Mouse (Mus musculus) liver, adult 2 months (tissue): ENCODE results near the gene Elavl4. TPM values are rescaled to one million over a fixed set of nuclear protein-coding genes. Genes with fewer than 3 reads are reported as not detected.

Source experiments
- DNase-seq: peaks from one replicate; pipeline ENCODE4 v3.0.0-alpha.2; 2011; ENCODE audit warnings: low read depth, low spot score; ENCODE audit errors: extremely low read depth
- H3K27ac ChIP-seq: fragments of 200-500 bp; replicated peaks from 2 replicates; pipeline ENCODE4 v1.5.1; 2012; ENCODE audit warnings: low read depth, mild to moderate bottlenecking, control low read depth, inconsistent platforms, low read length; ENCODE audit not compliant: insufficient read depth
- H3K27me3 ChIP-seq: fragments of 200-500 bp; 2 replicates; pipeline ENCODE4 v1.6.1; 2012; ENCODE audit warnings: mild to moderate bottlenecking, moderate library complexity, low read length, inconsistent platforms; ENCODE audit not compliant: control insufficient read depth, insufficient read depth
- H3K36me3 ChIP-seq: fragments of 200-500 bp; 2 replicates; pipeline ENCODE4 v1.6.1; 2012; ENCODE audit warnings: low read length, inconsistent platforms; ENCODE audit not compliant: control insufficient read depth, insufficient read depth
- H3K4me1 ChIP-seq: fragments of 200-500 bp; 2 replicates; pipeline ENCODE4 v1.6.1; 2011; ENCODE audit warnings: low read length; ENCODE audit not compliant: control insufficient read depth, insufficient read depth
- H3K4me3 ChIP-seq: fragments of 200-500 bp; 2 replicates; pipeline ENCODE4 v1.5.1; 2011; ENCODE audit warnings: low read depth, mild to moderate bottlenecking, control low read depth, low read length, moderate library complexity; ENCODE audit not compliant: insufficient read depth
- H3K79me2 ChIP-seq: fragments of 200-500 bp; 2 replicates; pipeline ENCODE4 v1.6.1; 2012; ENCODE audit warnings: inconsistent platforms, mild to moderate bottlenecking, low read length, moderate library complexity; ENCODE audit not compliant: control insufficient read depth, insufficient read depth
- H3K9ac ChIP-seq: fragments of 200-500 bp; 2 replicates; pipeline ENCODE4 v1.6.1; 2012; ENCODE audit warnings: low read depth, mild to moderate bottlenecking, control low read depth, inconsistent platforms, low read length
- CTCF ChIP-seq: fragments of 200-500 bp; IDR thresholded peaks from 2 replicates; pipeline ENCODE4 v1.5.1; 2011; ENCODE audit warnings: low read depth, low read length, control low read depth
- POLR2A ChIP-seq: fragments of 200-500 bp; IDR thresholded peaks from 2 replicates; pipeline ENCODE4 v1.6.1; 2011; ENCODE audit warnings: low read length, control low read depth; ENCODE audit not compliant: insufficient read depth; ENCODE audit errors: extremely low read depth
- WGBS: fragments of 180-500 bp; shearing (Covaris S2); methylation state at CpG from one replicate; pipeline ENCODE4 v1.1.7; 2018; 5-methylcytosine and 5-hydroxymethylcytosine counted together
- polyA plus RNA-seq: library from polyadenylated mRNA; depleted of rRNA; stranded (reverse); fragments of >200 nt; gene quantifications from 2 replicates; pipeline ENCODE4 v1.2.3, GENCODE M21; 2012
- total RNA-seq: library from RNA; depleted of rRNA; stranded (reverse); fragments of >200 nt; gene quantifications from 2 replicates; pipeline ENCODE4 v1.2.3, GENCODE M21; 2014

Elavl4 gene
- total and polyA plus RNA-seq, 2 experiments: not detected

- no peak overlapping the region for H3K27ac ChIP-seq
- DNase-seq: no peak
- no peaks in the 10 kb centered on the region for H3K36me3 ChIP-seq
- H3K27me3 ChIP-seq: no peaks in the 10 kb centered on the region
- H3K4me1 ChIP-seq: no peaks in the 10 kb centered on the region
- no peak overlapping the region for H3K9ac ChIP-seq
- WGBS: 39% methylated on average over 3 of the region's 3 CpGs
- no peak for TF ChIP-seq CTCF
- TF ChIP-seq POLR2A: no peak
- no peaks in the 10 kb centered on the region for H3K79me2 ChIP-seq
- H3K4me3 ChIP-seq: no peak overlapping the region
Observed at GRCm38 (mm10) chr4:110323912-110324311, 27.8 kb downstream of the Elavl4 start.

- Histone ChIP-seq H3K4me3 (no peak overlapping the region), H3K4me1 (no peaks in the 10 kb centered on the region), H3K79me2 (no peaks in the 10 kb centered on the region), H3K27ac (no peak overlapping the region), H3K27me3 (no peaks in the 10 kb centered on the region), H3K36me3 (no peaks in the 10 kb centered on the region), H3K9ac (no peak overlapping the region)
- TF ChIP-seq POLR2A: no peak
- TF ChIP-seq CTCF: no peak
- DNase-seq: no peak
- 30% methylated on average over 1 of the region's 1 CpGs for WGBS
Observed at GRCm38 (mm10) chr4:110312126-110312525, 39.6 kb downstream of the Elavl4 start.

GRCm38 (mm10) chr4:110306972-110307371 is 44.7 kb downstream of the Elavl4 start:
- DNase-seq: no peak
- H3K9ac ChIP-seq: no peak overlapping the region
- 55% methylated on average over 5 of the region's 5 CpGs for WGBS
- no peak overlapping the region for H3K27ac ChIP-seq
- H3K4me3 ChIP-seq: no peak overlapping the region
- TF ChIP-seq CTCF: no peak
- no peak for TF ChIP-seq POLR2A
- no peaks in the 10 kb centered on the region for H3K4me1 ChIP-seq
- H3K36me3 ChIP-seq: no peaks in the 10 kb centered on the region
- no peaks in the 10 kb centered on the region for H3K27me3 ChIP-seq
- H3K79me2 ChIP-seq: no peaks in the 10 kb centered on the region

- WGBS: 86% methylated on average over 11 of the region's 11 CpGs
- Histone ChIP-seq H3K27ac (no peak overlapping the region), H3K4me3 (no peak overlapping the region), H3K9ac (no peak overlapping the region), H3K4me1 (no peaks in the 10 kb centered on the region), H3K36me3 (no peaks in the 10 kb centered on the region), H3K79me2 (no peaks in the 10 kb centered on the region), H3K27me3 (no peaks in the 10 kb centered on the region)
- no peak for TF ChIP-seq POLR2A
- no peak for TF ChIP-seq CTCF
- DNase-seq: no peak
Observed at GRCm38 (mm10) chr4:110306559-110306958, 45.1 kb downstream of the Elavl4 start.

DNA sequence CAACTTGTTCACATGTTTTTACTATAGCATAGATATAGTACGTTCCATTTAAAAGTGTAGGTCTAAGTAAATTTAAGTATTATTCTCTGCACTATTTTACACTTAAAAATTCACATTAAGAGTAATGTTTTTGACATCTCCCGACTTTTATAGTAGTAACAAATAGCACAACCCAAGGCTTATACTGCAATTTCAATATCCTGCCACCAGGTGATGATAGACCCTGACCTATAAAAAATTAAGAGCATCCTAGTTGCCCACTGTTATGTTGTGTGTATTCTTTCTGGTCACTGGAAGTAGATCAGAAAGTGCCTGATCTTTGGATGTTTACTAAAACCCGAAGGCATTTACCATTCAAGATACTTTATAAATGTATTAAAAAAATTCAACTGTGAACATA is 55.9 kb downstream of the Elavl4 start:
- H3K27me3 ChIP-seq: no peaks in the 10 kb centered on the region
- WGBS: 82% methylated on average over 3 of the region's 3 CpGs
- TF ChIP-seq CTCF: no peak
- no peak for TF ChIP-seq POLR2A
- no peaks in the 10 kb centered on the region for H3K36me3 ChIP-seq
- H3K9ac ChIP-seq: no peak overlapping the region
- H3K79me2 ChIP-seq: no peaks in the 10 kb centered on the region
- DNase-seq: no peak
- no peak overlapping the region for H3K27ac ChIP-seq
- no peaks in the 10 kb centered on the region for H3K4me1 ChIP-seq
- H3K4me3 ChIP-seq: no peak overlapping the region

DNA sequence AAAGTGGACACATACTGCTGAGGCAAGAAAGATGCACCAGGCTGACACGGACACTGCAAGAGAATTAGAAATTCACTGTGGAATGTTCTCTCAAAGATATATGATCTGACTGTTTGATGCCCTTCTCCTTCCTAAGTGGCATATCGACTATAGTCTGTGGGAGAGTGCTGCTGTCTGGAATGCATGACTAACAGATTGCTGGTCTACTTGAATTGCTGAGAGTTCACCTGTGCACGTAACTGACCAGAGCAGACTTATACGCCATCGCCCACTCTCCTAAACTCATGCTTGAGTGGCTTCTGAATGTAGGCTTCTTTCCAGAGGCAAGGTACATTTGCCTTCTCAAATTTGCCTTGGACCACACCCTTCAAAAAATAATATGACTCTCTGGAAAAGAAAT is 58.5 kb downstream of the Elavl4 start:
- Histone ChIP-seq H3K36me3 (no peaks in the 10 kb centered on the region), H3K79me2 (no peaks in the 10 kb centered on the region), H3K4me3 (no peak overlapping the region), H3K4me1 (no peaks in the 10 kb centered on the region), H3K9ac (no peak overlapping the region), H3K27ac (no peak overlapping the region), H3K27me3 (no peaks in the 10 kb centered on the region)
- WGBS: 85% methylated on average over 5 of the region's 5 CpGs
- no peak for DNase-seq
- TF ChIP-seq CTCF: no peak
- TF ChIP-seq POLR2A: no peak
